Mouse (Mus musculus) leukemia stem cell, adult 10-12 weeks (primary cell): ENCODE data around the gene Prpf6. TPM values are rescaled to one million over a fixed set of nuclear protein-coding genes. Genes with fewer than 3 reads are reported as not detected.

ENCODE experiments used
- polyA plus RNA-seq: library from polyadenylated mRNA; stranded (reverse); fragments of >175 nt; gene quantifications from 2 replicates; pipeline ENCODE4 v1.2.3, GENCODE M21; 2012; ENCODE audit warnings: low replicate concordance

Gene Prpf6
- polyA plus RNA-seq, result 6.2 and 14.6 TPM in 2 replicates

GRCm38 (mm10) chr2:181591528-181592085 is at the start of gene Prpf6:
Prpf6 (plus strand) TSS chr2:181591868.

GRCm38 (mm10) chr2:181584411-181584942 is 7.2 kb upstream of the Prpf6 start, which contains the start of gene Uckl1:
Uckl1 (minus strand) TSS chr2:181584892.

GRCm38 (mm10) chr2:181592231-181593041 is 768 bp downstream of the Prpf6 start, which contains the start of gene Zfp512b:
Zfp512b (minus strand) TSS chr2:181592803.

GRCm38 (mm10) chr2:181598454-181599351 is 7.0 kb downstream of the Prpf6 start, which contains the start of gene Samd10:
Samd10 (minus strand) TSS chr2:181599212.

GRCm38 (mm10) chr2:181656734-181657133 is 65.1 kb downstream of the Prpf6 start, which contains the start of gene Gm29797:
Gm29797 (plus strand) TSS chr2:181657034.

GRCm38 (mm10) chr2:181671326-181671725 is 79.7 kb downstream of the Prpf6 start, which contains the start of gene Sox18:
Sox18 (minus strand) TSS chr2:181671640.

GRCm38 (mm10) chr2:181679951-181680715 is 88.5 kb downstream of the Prpf6 start, which contains the start of gene Tcea2:
Tcea2 (plus strand) TSS chr2:181680310.

GRCm38 (mm10) chr2:181693339-181694280 is 101.9 kb downstream of the Prpf6 start, which contains the start of gene Rgs19:
Rgs19 (minus strand) TSS chr2:181693977.

GRCm38 (mm10) chr2:181698241-181698640 is 106.6 kb downstream of the Prpf6 start, which contains the start of gene Lkaaear1:
Lkaaear1 (minus strand) TSS chr2:181698442.

Other genes with a start within 250 kb of the Prpf6 start
- gene Zgpat, start 226.9 kb upstream of the Prpf6 start, polyA plus RNA-seq, result 21.1 and 22.1 TPM in 2 replicates
- gene Arfrp1, start 226.5 kb upstream of the Prpf6 start, polyA plus RNA-seq, result 9.7 and 13.9 TPM in 2 replicates
- 46.2 and 128 TPM in 2 replicates for gene Lime1, start 211.8 kb upstream of the Prpf6 start, polyA plus RNA-seq
- gene Zbtb46, start 132.4 kb upstream of the Prpf6 start, polyA plus RNA-seq, result 5.7 and 8.6 TPM in 2 replicates
- 0.13 TPM in 1 of 2 replicates, not detected in the other for gene Abhd16b, start 98.7 kb upstream of the Prpf6 start, polyA plus RNA-seq
- gene Tpd52l2, start 94.7 kb upstream of the Prpf6 start, polyA plus RNA-seq, result 4.8 and 42.6 TPM in 2 replicates
- gene Dnajc5, start 71.4 kb upstream of the Prpf6 start, polyA plus RNA-seq, result 35.7 and 46.0 TPM in 2 replicates
- 57.4 and 68.8 TPM in 2 replicates for gene Uckl1, start 7.0 kb upstream of the Prpf6 start, polyA plus RNA-seq
- gene Zfp512b, start 935 bp downstream of the Prpf6 start, polyA plus RNA-seq, result 31.7 and 74.3 TPM in 2 replicates
- gene Samd10, start 7.3 kb downstream of the Prpf6 start, polyA plus RNA-seq, result 2.7 and 4.1 TPM in 2 replicates
- gene Gm29797, start 65.2 kb downstream of the Prpf6 start, polyA plus RNA-seq, result not detected in 2 replicates
- 18.1 and 21.4 TPM in 2 replicates for gene Sox18, start 79.8 kb downstream of the Prpf6 start, polyA plus RNA-seq
- 2.7 and 6.8 TPM in 2 replicates for gene Tcea2, start 88.4 kb downstream of the Prpf6 start, polyA plus RNA-seq
- gene Rgs19, start 102.1 kb downstream of the Prpf6 start, polyA plus RNA-seq, result 21.6 and 66.2 TPM in 2 replicates
- not detected in 2 replicates for gene Lkaaear1, start 106.6 kb downstream of the Prpf6 start, polyA plus RNA-seq
- gene Oprl1, start 123.1 kb downstream of the Prpf6 start, polyA plus RNA-seq, result not detected in 2 replicates
- not detected in 2 replicates for gene Myt1, start 171.5 kb downstream of the Prpf6 start, polyA plus RNA-seq
- 2.9 and 12.9 TPM in 2 replicates for gene Pcmtd2, start 246.0 kb downstream of the Prpf6 start, polyA plus RNA-seq